Mouse (Mus musculus): Measurements from ENCODE around the gene Atxn10. TPM values are rescaled to one million over a fixed set of nuclear protein-coding genes. Genes with fewer than 3 reads are reported as not detected.
"Not testable (repeated sequence)": the region's sequence is repeated elsewhere in the genome, so short reads cannot be mapped to it uniquely, and the experiment has no call there.

The Atxn10 gene
- total RNA-seq (2021), result 10 to 100 TPM; 29.3 to 32.6 TPM
- long read RNA-seq, experiment 1, transcript Atxn10-201 (12 exons, 1,937 nt), result major isoform, 39 of 40 reads
- long read RNA-seq, experiment 1, partial matches to known transcripts, result 1 of 40 reads
- long read RNA-seq, experiment 1, other reads (novel, unspliced or antisense), result 0 of 40 reads
- long read RNA-seq, experiment 2, transcript Atxn10-201 (12 exons, 1,937 nt), result major isoform, 38 of 39 reads
- long read RNA-seq, experiment 2, partial matches to known transcripts, result 1 of 39 reads
- long read RNA-seq, experiment 2, other reads (novel, unspliced or antisense), result 0 of 39 reads

- no peak for DNase-seq (ENCODE audit: low spot score)
Measured at GRCm38 (mm10) chr15:85335671-85336300, at the start of gene Atxn10. Gene Atxn10, plus strand, starts transcription at chr15:85336245.

GRCm38 (mm10) chr15:85294632-85295031, 41.4 kb upstream of the Atxn10 start:
- no peak for DNase-seq (ENCODE audit: low spot score)

DNA sequence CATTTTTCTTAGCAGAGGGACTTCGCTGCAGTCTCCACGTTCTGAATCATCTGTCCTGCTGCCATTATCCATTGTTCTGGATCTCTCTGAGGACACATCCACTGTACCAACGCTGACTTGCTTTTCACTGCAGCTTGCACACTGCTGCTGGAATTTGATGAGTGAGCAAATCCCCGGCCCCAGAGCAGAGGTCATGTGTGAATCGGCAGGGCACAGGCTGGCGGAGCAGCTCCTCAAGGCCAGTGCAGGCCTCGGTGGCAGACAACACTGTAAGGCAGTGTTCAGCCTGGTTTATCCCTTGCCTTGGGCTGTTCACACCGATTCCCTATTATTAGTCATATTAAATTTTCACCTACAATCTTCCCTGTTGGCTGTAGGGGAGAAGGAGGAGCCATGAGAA, 40.5 kb upstream of the Atxn10 start:
- no peak for DNase-seq (ENCODE audit: low spot score)

- DNase-seq (ENCODE audit: low spot score), result no peak
Measured at GRCm38 (mm10) chr15:85295977-85296376, 40.1 kb upstream of the Atxn10 start.

DNA sequence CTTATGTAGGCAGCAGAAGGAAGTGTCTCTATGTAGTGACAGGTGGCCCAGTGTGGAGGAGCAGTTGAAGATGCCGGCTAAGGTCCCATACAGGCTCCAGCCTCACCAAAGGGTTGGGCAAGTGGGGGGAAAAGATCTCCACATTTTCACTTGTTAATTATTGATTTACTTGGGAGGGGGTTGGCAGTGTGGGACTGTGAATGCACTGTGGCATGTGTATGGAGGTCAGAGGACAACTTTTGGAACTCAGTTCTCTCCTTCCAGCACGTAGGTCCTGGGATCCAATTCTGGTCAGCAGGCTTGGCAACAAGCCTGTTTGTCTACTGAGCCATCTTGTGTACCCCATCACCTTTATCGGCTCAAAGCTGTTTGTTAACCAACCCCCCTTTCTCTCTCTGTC, 39.5 kb upstream of the Atxn10 start:
- no peak for DNase-seq (ENCODE audit: low spot score)

DNA sequence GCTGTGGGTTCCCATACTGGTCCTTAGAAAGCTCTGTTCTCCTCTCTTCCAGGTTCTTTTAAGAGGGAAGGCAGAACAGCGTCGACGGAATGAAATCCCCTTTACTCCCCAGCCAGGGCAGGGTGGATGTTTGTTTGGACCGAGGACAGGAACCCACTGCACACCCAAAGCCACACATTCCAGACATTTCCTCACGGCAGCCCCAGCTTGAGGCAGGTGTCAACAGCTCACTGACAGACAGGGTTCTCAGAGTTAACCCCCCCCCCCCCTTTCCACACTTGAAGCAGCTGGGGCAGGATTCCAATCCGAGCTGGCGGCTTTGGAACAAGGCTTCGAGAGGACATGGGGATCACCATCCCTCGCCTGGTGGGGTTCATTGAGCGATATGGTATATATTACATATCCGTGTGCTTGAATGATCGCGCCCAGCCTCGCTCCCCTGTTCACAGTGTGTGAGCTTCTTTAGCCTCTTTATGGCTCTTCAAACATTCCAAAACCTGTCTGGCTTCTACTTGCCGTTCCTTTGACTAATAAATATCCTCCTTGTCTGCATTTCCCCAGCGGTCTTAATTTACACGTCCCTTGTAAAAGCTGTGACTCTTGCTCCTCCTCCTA, 37.8 kb upstream of the Atxn10 start:
- DNase-seq (ENCODE audit: low spot score), result no peak

DNA sequence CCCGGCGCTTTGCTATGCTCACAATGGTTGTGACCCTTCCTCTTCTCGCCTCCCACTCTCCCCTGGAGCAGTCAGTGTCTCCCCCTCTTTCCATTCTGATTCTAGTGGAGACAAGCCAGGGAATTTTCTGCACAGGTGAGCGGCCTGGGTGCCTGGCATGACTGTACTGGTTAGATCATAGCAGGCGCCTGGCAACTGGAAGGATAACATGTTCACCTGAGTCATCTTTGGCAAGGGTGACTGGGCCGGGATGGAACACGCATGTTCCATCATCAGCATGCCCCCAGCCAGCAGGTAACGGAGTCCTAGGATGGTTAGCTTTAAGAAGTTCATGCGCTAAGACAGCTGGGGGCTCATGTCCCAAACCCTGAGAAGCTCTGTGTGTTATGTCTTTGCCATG, 37.1 kb upstream of the Atxn10 start:
- DNase-seq (ENCODE audit: low spot score), result no peak

- DNase-seq (ENCODE audit: low spot score), result no peak
Measured at GRCm38 (mm10) chr15:85303241-85303640, 32.8 kb upstream of the Atxn10 start.

GRCm38 (mm10) chr15:85303976-85304375, 32.1 kb upstream of the Atxn10 start:
- DNase-seq (ENCODE audit: low spot score), result no peak

DNA sequence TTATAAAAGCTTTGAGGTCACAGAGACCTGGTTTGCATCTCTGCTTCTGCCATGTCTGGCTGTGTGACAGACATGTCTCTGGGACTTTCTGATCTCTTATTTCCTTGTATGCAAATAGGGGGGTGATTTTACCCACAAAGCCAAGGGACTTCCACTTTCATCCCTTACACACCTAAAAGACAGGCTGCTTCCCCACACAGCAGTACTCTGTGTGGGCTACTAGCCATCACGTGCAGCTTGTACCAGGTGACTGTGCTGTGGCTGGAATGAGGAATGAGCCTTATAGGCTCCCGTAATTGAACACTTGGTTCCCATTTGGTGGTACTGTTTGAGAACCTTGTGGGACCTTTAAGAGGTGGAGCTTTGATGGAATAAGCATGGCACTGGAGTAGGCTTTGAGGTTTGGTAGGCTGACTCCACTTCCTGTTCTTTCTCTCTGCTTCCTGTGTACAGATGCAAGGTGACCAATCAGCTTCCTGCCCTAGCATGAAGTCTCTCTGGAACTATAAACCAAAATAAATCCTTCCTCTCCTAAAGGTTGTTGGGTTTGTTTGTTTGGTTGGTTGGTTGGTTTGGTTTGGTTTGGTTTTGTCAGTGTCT, 28.9 kb upstream of the Atxn10 start:
- no peak for DNase-seq (ENCODE audit: low spot score)

DNA sequence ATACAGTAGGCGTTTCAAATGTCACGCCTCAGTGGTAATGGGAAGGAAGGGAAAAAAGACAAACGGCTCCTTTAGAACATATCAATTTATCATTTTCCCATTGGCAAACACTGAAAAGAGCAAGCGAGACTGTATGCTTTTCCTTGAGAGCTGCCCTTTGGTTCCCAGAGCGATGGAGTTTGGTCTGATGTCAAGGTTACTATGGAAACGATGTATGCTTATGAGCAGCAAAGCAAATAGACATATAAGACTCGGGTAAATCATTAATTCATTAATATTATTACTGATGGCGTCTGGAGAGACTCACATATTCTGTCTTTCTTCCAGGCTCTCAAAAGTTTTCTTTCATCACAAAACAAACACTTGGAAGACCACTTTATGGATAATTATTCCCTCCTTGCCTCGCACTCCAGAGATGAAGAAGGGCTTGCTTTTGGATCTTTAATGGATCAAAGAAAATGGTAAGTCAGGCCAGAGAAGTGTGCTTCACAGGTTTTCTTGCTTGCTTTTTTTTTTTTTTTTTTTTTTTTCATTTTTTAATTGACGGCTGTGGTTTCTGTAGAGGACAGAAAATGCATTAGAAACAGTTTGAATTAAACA, 24.9 kb upstream of the Atxn10 start:
- DNase-seq (ENCODE audit: low spot score), result no peak

DNA sequence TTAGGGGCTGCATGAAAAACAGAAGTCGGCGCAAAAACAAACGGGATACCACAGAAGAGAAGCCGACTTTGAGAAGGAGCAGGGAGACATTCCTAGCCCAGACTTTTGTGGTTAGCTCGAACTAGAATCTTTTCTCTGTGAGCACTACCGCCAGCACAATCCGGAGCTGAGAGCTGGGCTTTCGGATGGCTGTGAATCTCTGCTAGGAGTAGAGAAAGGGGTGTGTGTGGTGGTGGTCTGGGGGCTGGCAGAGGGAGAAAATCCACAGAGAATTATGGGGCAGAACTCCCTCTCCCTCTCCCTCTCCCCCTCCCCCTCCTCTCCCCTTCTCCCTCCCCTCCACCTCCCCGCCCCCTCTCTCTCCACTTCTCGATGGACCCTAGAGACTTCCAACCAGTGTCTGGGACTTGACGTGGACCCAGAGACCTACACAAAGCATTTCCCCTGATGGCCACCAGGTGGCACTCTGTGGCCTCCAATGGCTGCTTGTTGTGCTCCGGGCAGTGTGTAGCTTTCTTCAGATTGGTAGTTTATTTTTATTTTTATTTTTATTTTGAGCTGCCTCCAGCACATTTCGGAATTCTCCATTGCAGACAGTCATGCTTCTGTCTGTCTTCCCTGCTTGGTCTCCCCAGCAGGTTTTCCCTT, 20.5 kb upstream of the Atxn10 start:
- DNase-seq (ENCODE audit: low spot score), result peak; percentile 65

DNA sequence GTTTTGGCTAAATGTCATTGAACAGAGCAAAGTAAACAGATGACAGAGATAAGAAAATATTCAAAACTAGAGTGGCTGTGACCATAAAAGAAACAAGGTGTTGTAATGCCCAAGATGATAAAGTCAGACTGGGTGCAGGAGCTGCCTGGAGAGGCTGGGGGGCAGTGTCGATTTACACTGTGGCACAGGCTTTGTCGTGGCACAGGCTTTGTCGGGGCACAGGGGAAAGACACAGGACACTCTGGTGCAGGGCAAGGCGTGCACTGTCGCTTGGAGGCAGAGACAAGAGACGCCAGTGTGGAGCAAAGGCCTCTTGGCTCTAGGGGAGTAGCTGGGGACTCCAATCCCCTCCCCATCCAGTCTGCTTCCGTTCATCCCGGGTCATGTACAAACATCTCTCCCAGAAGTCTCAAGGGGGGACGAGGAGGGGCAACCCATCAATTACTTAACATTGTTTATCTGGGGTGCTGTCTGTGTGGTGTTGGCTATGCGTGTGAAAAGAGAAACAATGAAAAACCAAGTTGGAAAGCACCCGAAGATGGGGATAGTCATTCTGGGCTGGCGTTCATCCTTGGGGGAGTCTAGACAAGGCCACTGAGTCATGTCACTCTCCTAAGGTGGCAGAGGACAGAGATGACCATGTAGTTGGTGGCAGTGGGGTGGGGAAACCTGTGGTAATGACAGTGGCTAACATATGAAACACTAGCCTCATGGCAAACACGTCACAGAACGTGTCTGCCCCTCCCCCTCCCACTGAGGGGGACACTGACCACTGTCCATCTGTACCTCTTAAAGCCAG, 19.5 kb upstream of the Atxn10 start:
- DNase-seq (ENCODE audit: low spot score), result no peak

DNA sequence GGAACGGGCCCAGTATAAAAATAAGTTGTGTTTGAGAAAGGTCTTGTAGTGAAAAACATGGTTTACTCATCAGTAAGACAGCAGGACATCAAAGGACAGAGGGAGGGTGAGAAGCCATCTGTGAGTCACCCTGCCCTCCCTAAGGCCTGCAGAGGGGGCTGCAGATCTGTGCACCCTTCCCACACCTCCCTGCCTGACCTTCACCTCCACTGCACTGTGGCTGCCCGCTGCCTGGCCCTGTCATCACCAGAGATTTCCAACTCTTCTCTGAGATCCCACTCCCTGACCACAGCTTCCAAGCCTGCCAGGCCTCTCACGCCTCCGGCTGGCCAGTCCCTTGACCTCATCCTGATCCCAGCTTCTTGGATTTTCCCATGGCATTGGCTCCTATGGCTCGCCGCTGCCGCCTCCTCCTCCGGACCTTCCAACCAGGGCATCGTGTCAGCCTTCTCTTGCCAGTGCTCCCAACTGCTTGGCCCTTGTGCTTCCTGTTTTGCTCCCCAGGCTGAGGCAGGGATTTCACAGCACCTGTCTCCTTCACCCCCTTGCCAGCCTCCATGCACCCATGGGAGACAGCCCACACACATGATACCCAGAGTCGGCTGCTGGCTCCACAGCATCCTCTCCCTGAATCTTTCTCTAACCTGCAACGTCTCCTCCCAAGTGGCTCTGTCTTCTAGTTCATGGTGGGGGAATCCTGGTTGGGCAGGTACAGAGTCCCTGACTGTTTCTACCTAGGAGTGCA, 15.9 kb upstream of the Atxn10 start:
- DNase-seq (ENCODE audit: low spot score), result no peak

DNA sequence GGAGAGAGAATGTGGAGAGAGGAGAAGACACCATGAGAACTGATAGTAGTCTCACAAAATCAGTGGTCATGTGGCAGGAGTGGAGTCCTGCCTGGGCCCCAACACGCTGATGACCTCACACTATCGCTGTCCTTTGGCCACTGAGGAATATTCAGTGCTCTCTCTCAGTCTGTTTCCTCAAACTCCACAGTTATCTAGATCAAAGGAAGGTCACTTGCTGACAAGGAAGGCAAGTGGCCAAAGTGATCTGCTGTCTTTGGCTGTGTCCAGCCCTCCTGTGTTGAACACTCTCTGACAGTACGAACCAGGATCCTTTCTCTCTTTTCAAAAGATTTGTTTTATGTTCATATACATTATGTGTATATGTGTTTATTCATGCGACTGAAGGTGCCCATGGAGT, 12.8 kb upstream of the Atxn10 start:
- DNase-seq (ENCODE audit: low spot score), result no peak

DNA sequence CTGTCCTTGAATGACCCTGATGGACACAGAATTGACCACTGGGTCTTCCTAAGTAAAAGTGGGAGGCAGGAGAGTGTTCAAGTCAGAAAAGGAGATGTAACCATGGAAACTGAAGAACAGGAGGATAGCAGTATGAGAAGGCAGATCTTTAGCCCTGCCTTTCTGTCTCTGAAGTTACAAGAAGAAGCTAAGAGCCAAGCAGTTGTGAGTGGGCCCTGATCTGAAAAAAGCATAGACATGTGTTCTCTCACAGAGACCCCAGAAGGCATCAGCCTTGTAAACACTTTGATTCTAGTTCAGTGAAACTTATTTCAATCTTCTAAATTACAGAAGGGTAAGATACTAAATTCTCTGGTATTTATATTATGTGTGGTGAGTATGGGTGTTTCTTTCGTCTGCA, 11.6 kb upstream of the Atxn10 start:
- no peak for DNase-seq (ENCODE audit: low spot score)

GRCm38 (mm10) chr15:85327808-85328207, 8.2 kb upstream of the Atxn10 start:
- no peak for DNase-seq (ENCODE audit: low spot score)

DNA sequence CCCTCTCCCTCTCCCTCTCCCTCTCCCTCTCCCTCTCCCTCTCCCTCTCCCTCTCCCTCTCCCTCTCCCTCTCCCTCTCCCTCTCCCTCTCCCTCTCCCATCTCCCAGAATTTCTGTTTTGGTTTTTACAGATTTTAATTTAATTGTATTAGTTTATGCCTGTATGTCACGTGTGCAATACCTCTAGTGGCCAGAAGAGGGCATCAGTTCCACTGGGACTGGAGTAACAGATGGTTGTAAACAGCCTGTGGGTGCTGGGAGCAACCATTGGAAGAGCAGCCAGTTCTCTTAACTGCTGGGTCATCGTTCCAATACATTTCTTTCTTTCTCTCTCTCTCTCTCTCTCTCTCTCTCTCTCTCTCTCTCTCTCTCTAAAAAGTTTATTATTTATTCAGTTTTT, 7.6 kb upstream of the Atxn10 start:
- DNase-seq (ENCODE audit: low spot score), result not testable (repeated sequence)

DNA sequence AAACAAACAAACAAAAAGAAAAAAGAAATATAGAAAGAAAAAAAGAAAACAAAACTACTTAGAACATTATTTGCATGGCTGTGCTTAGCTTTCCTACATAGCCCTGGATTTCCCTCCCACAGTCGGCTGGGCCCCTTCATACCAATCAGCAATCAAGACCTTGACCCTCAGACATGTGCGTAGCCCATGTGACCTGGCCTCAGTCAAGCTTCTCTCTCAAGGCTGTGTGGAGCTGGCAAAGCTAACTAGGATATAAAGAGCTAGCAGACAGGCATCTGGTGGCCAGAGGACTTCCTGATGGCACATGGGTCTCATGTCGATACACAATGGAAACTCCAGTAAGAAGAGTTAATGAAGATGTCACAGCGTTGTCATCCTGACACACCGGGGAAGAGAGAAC, 6.9 kb upstream of the Atxn10 start:
- DNase-seq (ENCODE audit: low spot score), result no peak

GRCm38 (mm10) chr15:85330024-85330423, 6.0 kb upstream of the Atxn10 start:
- no peak for DNase-seq (ENCODE audit: low spot score)
